Mouse (Mus musculus): ENCODE data around the gene Rbms1. TPM values are rescaled to one million over a fixed set of nuclear protein-coding genes. Genes with fewer than 3 reads are reported as not detected.
"Not testable (repeated sequence)": the region's sequence is repeated elsewhere in the genome, so short reads cannot be mapped to it uniquely, and the experiment has no call there.

Gene Rbms1
- polyA plus RNA-seq, 1 experiment from 2014 or later = 170 TPM

DNA sequence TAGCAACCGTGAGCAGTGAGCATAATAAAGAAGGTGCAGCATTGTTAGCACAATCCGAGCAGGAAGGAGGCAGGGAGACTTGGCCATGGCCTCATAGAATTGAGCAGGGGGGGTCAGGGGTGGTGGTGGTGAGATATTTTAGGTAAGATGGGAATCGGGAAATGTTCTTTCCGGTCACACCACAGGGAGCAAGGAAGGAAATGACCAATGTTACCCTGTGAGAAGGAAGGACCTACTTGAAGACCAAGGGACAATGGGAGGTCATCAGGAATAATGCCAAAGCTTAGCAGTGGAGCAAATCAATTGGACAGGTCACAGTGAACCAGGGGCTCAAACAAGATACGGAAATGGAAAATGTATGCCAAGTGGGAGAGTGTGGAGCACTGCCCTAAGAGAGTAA is 124.1 kb downstream of the Rbms1 start:
- Histone ChIP-seq H3K36me3 (ENCODE audit: inconsistent target) (peaks cover 13% of the 10 kb centered on the region; the same call in 1 of the 2 replicates), H3K79me2 (ENCODE audit: inconsistent target) (peaks cover 98% of the 10 kb centered on the region), H3K27ac (no peak overlapping the region), H3K4me3 (ENCODE audit: inconsistent target) (no peak overlapping the region)
- 98% methylated on average over 5 of the region's 5 CpGs for WGBS (ENCODE audit: missing documents)

DNA sequence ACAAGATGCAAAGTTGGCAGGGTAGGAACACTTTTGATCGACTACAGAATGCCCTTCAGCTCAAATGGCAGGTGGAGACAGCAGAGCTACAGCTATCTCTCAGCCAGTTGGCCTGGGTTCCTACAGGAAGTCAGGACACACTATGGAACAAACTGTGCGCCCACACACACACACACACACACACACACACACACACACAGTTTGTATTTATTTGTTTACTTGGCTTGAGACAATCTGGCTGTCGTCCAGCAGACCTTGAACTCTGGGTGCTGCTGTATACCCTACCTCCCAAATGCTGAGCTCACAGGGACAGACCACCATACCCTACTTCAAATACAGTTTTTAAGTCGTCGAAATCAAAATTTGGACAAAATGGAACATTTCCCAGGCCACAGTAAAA is 125.4 kb downstream of the Rbms1 start:
- 83% methylated on average over 5 of the region's 5 CpGs for WGBS (ENCODE audit: missing documents)
- H3K27ac ChIP-seq = no peak overlapping the region
- no peak overlapping the region for H3K4me3 ChIP-seq (ENCODE audit: inconsistent target)
- peaks cover 100% of the 10 kb centered on the region for H3K79me2 ChIP-seq (ENCODE audit: inconsistent target)
- H3K36me3 ChIP-seq (ENCODE audit: inconsistent target) = peaks cover 13% of the 10 kb centered on the region; the same call in 1 of the 2 replicates

DNA sequence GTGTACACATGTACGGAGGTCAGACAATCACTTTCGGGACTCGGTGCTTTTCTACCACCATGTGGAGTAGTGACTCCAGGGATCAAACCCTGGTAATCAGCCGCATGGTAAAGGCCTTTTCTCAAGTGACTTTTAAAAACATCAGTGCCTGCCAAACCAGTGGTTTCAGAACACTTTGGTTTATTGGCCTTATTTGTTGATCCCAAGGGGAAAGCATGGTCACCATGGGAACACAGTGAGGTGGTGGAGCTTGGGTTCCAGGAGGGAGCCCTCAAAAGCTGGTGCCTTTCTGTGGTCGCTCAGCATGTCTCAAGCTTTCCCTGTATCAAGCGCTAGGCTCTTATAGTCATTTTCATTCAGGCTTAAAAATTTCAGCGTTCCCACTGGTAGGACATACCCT is 126.8 kb downstream of the Rbms1 start:
- 96% methylated on average over 7 of the region's 7 CpGs for WGBS (ENCODE audit: missing documents)
- no peak overlapping the region for H3K4me3 ChIP-seq (ENCODE audit: inconsistent target)
- H3K27ac ChIP-seq = no peak overlapping the region
- H3K36me3 ChIP-seq (ENCODE audit: inconsistent target) = peaks cover 12% of the 10 kb centered on the region
- peaks cover 100% of the 10 kb centered on the region for H3K79me2 ChIP-seq (ENCODE audit: inconsistent target)

DNA sequence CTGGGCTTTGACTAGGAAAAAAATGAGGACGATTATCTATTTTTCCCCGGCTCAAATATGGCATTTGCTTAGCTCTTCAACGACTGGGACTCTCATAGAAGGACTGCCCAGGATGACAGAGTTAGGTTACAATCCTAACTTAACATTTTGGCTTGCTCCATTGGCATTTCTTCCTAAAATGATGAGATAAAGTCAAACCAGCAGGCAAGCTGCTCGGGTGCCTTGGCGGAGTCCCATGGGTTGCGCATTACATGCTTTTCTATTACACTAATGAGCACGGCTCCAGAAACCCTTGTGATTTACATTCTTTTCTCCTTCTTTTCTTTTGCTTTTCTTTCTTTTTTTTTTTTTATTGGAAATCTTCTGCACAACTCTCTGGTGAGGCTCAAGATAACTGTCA is 128.7 kb downstream of the Rbms1 start:
- Histone ChIP-seq H3K27ac (no peak overlapping the region), H3K4me3 (ENCODE audit: inconsistent target) (no peak overlapping the region), H3K79me2 (ENCODE audit: inconsistent target) (peaks cover 100% of the 10 kb centered on the region), H3K36me3 (ENCODE audit: inconsistent target) (peaks cover 5% of the 10 kb centered on the region)
- 97% methylated on average over 7 of the region's 7 CpGs for WGBS (ENCODE audit: missing documents)

DNA sequence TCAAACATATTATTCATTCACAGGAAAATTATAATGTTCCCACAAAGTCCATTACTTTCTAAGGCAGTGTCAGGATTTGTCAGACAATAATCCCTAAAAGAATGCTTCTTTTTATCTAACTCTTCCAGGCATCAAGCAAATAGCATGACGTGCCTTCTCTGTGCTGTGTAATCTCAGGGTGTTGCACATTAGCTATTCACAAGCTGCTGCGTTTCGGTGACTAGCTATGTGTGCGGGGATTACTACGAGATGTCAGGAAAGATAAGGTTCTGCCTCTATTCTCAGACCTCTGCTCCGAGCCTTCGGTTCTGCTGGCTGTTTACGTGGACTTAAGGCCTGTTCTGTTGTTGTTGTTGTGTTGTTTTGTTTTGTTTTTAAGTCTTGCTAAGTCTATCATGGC is 130.7 kb downstream of the Rbms1 start:
- Histone ChIP-seq H3K79me2 (ENCODE audit: inconsistent target) (peaks cover 100% of the 10 kb centered on the region), H3K36me3 (ENCODE audit: inconsistent target) (peaks cover 7% of the 10 kb centered on the region), H3K4me3 (ENCODE audit: inconsistent target) (no peak overlapping the region), H3K27ac (no peak overlapping the region)
- 98% methylated on average over 8 of the region's 8 CpGs for WGBS (ENCODE audit: missing documents)

DNA sequence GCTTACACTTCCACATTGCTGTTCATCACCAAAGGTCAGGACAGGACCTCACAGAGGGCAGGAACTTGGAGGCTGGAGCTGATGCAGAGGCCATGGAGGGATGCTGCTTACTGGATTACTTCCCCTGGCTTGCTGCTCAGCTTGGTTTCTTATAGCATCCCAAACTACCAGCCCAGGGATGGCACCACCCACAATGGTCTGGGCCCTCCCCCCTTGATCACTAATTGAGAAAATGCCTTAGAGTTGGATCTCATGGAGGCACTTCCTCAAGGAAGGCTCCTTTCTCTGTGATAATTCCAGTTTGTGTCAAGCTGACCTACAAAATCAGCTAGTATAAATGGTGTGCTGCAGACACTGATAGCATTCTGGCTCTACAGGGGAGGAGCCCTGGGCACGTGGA is 132.5 kb downstream of the Rbms1 start:
- H3K36me3 ChIP-seq (ENCODE audit: inconsistent target) = peaks cover 15% of the 10 kb centered on the region
- peaks cover 100% of the 10 kb centered on the region for H3K79me2 ChIP-seq (ENCODE audit: inconsistent target)
- 100% methylated on average over 1 of the region's 1 CpGs for WGBS (ENCODE audit: missing documents)
- H3K27ac ChIP-seq; H3K4me3 ChIP-seq (ENCODE audit: inconsistent target): not testable (repeated sequence)

DNA sequence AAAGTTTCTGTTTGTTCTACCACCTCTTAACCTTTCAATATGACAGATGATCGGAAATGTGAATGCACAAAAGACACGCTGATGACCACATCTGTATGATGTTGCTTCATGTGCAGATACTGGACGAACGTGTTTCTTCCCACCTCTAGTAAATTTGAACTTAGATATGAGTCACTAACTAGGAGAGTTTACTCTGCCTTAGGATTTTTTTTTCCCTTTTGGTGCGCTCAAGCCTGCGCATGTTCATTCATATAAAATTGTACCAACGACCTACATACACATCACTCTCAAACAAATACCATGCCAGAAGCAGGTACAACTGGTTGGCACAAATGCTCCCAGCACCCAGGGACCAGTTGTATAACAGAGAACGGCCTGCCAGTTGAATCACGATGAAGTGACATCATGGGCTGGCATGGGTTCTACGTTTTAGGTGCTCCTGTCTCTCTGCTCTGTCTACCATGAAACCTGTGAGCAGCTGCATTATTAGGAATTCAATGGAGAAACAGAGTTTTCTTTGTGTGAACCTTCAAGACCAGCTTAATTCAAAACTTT is 134.0 kb downstream of the Rbms1 start:
- 97% methylated on average over 10 of the region's 10 CpGs for WGBS (ENCODE audit: missing documents)
- Histone ChIP-seq H3K4me3 (ENCODE audit: inconsistent target) (no peak overlapping the region), H3K79me2 (ENCODE audit: inconsistent target) (peaks cover 100% of the 10 kb centered on the region), H3K36me3 (ENCODE audit: inconsistent target) (peaks cover 15% of the 10 kb centered on the region), H3K27ac (no peak overlapping the region)

DNA sequence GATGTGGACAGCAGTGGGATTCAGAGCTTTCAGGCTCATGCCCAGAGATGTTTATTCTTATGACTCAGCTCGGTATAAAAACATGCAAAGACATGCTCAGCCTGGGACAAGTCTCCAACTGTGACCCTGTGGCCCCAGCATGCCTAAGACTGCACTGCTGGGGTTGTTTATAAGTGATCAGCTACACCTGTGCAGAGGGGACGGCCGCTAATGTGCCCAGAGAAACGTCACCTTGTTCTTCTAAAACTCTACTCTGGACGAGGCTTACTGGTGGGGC is 135.9 kb downstream of the Rbms1 start:
- H3K4me3 ChIP-seq (ENCODE audit: inconsistent target) = no peak overlapping the region
- H3K36me3 ChIP-seq (ENCODE audit: inconsistent target) = peaks cover 15% of the 10 kb centered on the region; the same call in 1 of the 2 replicates
- no peak overlapping the region for H3K27ac ChIP-seq
- 93% methylated on average over 5 of the region's 5 CpGs for WGBS (ENCODE audit: missing documents)
- peaks cover 100% of the 10 kb centered on the region for H3K79me2 ChIP-seq (ENCODE audit: inconsistent target)

DNA sequence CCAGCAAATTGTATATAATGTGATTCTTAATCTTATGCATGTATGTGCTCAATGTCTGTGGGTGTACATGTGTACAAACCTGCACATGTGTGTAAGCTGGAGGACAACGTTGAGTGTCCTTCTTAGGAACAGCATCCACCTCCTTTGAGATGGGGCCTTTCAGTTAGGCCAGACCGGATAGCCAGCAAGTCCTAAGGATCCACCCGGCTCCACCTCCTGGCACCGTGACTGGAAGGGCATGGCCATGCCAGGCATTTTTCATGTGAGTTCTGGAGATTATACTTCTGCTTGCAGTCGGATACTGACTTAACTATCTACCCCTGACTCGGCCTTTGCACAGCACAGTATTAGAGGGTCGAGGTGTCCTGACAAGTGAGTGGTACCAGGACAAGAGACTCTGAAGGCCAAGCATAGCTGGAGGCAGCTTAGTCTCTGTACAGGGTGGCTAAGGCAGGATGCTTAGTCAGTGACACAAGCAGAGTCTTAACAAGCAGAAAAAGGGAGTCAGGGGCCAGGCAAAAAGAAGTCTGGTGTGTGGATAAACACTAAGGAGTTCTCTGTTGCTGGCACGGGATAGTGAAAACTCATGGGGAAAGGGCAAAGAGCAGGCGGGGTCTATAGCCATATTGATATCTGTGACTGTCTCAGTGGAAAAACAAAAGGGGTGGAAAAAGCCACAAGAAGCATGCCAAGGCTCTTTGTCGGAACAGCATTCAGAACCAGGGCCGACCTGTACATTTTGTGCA is 136.4 kb downstream of the Rbms1 start:
- 95% methylated on average over 11 of the region's 11 CpGs for WGBS (ENCODE audit: missing documents)

DNA sequence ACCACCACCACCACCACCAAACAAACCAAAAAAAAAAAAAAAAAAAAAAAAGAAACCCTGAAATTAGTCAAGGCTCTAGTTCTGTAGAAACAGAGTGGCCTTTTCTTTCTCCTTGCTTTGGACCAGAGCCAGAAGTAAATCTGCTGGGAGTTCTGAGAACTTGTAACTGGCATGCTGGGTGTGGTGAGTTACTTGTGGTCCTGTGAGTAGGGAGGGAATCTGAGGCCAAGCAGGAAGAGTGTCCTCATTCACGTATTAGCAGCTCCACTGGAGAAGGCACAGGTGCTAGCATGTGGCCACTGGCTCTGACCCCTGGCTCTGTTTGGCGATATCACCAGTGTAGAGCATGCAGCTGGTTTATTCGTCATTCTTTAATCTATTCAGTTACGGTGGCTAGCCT is 137.3 kb downstream of the Rbms1 start:
- Histone ChIP-seq H3K4me3 (ENCODE audit: inconsistent target) (no peak overlapping the region), H3K79me2 (ENCODE audit: inconsistent target) (peaks cover 98% of the 10 kb centered on the region), H3K27ac (no peak overlapping the region), H3K36me3 (ENCODE audit: inconsistent target) (0 out of 2 replicates have a peak, but pooled peaks cover 10% of the 10 kb centered on the region)
- WGBS (ENCODE audit: missing documents) = 92% methylated on average over 4 of the region's 4 CpGs

More for the DNA sequence above, 136.4 kb downstream of the Rbms1 start:
- no peak overlapping the region for H3K27ac ChIP-seq
- H3K79me2 ChIP-seq (ENCODE audit: inconsistent target) = peaks cover 98% of the 10 kb centered on the region
- peaks cover 13% of the 10 kb centered on the region; the same call in 1 of the 2 replicates for H3K36me3 ChIP-seq (ENCODE audit: inconsistent target)
- H3K4me3 ChIP-seq (ENCODE audit: inconsistent target) = no peak overlapping the region

DNA sequence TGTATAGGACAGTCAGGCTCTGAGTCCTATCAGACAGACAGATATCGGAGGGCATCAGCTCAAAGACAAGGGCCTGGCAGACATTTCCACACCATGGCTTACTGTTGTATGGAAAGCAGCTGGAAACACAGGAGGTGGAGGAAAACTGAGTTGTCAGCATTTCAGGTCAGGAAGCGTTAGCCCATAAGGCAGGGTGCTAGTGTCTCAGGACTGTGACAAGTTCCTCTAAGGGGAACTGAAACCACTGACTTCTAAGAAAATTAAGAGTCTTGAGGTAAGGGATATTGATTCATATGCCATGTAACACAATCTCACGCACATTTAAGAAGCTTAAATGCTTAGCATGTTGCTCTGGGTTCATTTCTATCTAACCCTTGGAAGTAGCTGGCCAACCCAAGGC is 141.4 kb downstream of the Rbms1 start:
- peak overlapping the region; percentile 94 for H3K27ac ChIP-seq
- no peak overlapping the region for H3K4me3 ChIP-seq (ENCODE audit: inconsistent target)
- 27% methylated on average over 3 of the region's 3 CpGs for WGBS (ENCODE audit: missing documents)
- H3K79me2 ChIP-seq (ENCODE audit: inconsistent target) = peaks cover 98% of the 10 kb centered on the region
- 0 out of 2 replicates have a peak, but pooled peaks cover 2% of the 10 kb centered on the region for H3K36me3 ChIP-seq (ENCODE audit: inconsistent target)

DNA sequence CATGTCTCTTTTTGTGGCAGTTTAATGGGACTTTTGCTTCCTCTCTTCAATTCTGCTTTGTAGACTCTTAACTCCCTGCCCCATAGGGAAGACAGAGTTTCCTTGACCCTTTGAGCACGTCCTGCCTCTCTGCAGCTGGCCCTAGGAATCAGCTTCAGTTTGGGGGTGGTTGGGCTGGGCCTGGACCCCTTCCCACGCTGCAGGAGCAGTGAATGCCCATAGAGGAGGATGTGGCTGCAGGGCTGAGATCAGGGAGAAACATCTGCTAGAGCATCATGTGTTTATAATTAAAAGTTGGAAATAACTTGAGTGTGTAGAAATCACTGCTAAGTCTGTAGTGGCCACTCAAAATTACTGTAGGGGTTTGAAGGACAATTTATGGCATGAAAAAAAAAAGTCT is 144.4 kb downstream of the Rbms1 start:
- Histone ChIP-seq H3K27ac (peak overlapping the region; percentile 27), H3K4me3 (ENCODE audit: inconsistent target) (no peak overlapping the region), H3K79me2 (ENCODE audit: inconsistent target) (peaks cover 98% of the 10 kb centered on the region), H3K36me3 (ENCODE audit: inconsistent target) (no peaks in the 10 kb centered on the region)
- WGBS (ENCODE audit: missing documents) = 54% methylated on average over 2 of the region's 2 CpGs

DNA sequence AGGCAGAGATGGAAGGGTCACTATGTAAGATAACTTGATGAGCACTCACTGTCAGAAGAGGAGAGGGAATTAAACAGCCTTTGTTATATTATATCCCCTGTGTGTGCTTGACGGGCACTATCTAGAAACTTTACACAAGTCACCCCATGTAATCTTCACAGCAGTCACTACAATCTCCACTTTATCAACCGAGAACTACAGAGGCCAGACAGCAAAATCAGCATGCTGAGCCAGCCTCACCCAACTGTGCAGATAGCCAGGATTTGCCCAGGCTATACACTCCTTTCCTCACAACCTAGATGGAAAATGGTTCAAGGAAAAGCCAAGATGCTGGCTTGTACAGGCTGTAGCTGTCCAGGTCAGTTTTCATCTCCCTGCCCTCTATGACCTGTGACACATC is 146.7 kb downstream of the Rbms1 start:
- Histone ChIP-seq H3K36me3 (ENCODE audit: inconsistent target) (no peaks in the 10 kb centered on the region), H3K79me2 (ENCODE audit: inconsistent target) (peaks cover 99% of the 10 kb centered on the region), H3K27ac (no peak overlapping the region), H3K4me3 (ENCODE audit: inconsistent target) (no peak overlapping the region)
- WGBS (ENCODE audit: missing documents) = 95% methylated on average over 2 of the region's 2 CpGs

DNA sequence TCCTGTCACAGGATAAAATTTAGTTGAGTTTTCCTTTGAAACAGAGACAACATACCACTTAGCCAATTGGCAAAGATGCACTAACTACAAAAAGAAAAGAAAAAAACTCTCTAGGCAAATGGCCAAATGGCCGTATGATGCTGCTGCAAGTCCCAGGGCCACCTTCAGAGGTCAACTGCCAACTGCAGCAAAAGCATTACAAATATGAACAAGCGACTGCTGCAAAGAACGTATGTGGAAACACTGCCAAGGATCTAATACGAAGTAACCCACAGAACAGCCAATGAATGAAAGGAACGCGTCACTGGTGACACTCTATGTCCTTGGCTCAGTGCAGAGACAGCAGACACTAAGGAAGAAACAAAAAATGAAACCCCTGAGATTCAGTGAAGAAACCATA is 148.2 kb downstream of the Rbms1 start:
- Histone ChIP-seq H3K79me2 (ENCODE audit: inconsistent target) (peaks cover 91% of the 10 kb centered on the region), H3K4me3 (ENCODE audit: inconsistent target) (no peak overlapping the region), H3K27ac (no peak overlapping the region), H3K36me3 (ENCODE audit: inconsistent target) (no peaks in the 10 kb centered on the region)
- 94% methylated on average over 6 of the region's 6 CpGs for WGBS (ENCODE audit: missing documents)

DNA sequence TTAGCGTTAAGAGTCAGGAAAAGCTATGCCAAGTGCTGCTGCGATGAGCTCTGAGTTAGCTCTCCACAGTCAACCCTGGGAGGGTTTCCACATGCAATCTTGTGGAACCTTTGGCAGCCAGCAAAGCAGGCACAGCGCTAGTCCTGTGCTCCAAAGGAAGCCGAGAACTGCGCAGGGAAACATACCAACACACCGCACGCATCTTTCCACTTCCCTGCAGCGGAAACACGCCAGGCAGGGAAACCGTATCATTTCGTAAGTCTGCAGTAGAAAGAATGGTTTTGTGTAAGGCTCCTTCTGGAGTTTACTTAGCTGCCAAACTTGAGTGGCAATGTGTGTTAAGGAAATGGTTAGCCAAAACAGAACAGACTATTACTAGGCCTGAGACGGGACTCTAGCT is 150.0 kb downstream of the Rbms1 start:
- Histone ChIP-seq H3K36me3 (ENCODE audit: inconsistent target) (no peaks in the 10 kb centered on the region), H3K4me3 (ENCODE audit: inconsistent target) (no peak overlapping the region), H3K79me2 (ENCODE audit: inconsistent target) (peaks cover 91% of the 10 kb centered on the region), H3K27ac (no peak overlapping the region)
- WGBS (ENCODE audit: missing documents) = 81% methylated on average over 11 of the region's 12 CpGs

DNA sequence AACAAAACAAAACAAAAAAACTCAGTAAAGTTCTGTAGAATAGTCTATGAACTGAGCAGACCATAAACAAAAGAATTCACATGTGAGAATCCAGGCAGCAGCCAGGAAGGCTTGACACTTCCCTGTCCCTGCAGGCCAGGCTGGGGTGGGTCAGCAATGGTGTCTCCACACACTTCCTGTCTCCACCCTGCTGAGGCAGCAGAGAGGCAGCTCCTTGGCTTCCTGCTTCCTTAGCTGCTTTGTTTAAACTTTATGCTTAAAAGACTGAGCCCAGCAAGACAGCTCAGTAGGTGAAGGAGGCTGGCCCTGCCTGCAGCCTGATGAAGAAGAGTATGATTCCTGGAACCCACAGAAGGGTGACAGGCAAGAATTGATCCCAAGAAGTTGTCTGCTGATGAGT is 152.4 kb downstream of the Rbms1 start:
- Histone ChIP-seq H3K4me3 (ENCODE audit: inconsistent target) (no peak overlapping the region), H3K27ac (peak overlapping the region; percentile 71), H3K36me3 (ENCODE audit: inconsistent target) (no peaks in the 10 kb centered on the region), H3K79me2 (ENCODE audit: inconsistent target) (peaks cover 91% of the 10 kb centered on the region)

All from macrophage (primary cell).